Mouse (Mus musculus): ENCODE results near the gene Trim80.
"Not testable (repeated sequence)": the region's sequence is repeated elsewhere in the genome, so short reads cannot be mapped to it uniquely, and the experiment has no call there.

Trim80 gene

GRCm38 (mm10) chr11:115427482-115428331, 12.6 kb upstream of the Trim80 start:
- DNase-seq (ENCODE audit: low read depth, low spot score): peak; percentile 80

- no peak for DNase-seq (ENCODE audit: low read depth, low spot score)
Measured at GRCm38 (mm10) chr11:115429307-115429706, 11.0 kb upstream of the Trim80 start.

DNA sequence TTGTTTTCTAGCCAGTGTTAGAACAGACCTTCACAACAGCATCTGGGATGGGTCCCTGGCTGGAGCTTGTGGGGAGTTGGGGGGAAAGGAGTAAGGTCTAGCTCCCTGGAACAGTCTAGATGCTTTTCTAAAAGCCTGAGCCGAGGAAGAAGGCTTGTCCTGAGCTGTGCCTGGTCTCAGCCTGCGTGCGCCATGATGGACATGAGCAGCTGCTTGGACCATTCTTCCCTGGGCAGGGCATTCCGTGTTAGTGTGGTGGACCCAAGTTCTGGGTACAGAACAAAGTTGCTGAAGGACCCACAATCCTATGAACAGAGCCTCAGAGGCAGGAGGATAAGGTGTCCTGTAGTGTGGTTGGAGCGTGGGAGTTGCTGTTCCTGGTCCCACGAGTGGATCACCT, 9.8 kb upstream of the Trim80 start:
- DNase-seq (ENCODE audit: low read depth, low spot score): no peak

- DNase-seq (ENCODE audit: low read depth, low spot score): no peak
Measured at GRCm38 (mm10) chr11:115432814-115433213, 7.5 kb upstream of the Trim80 start.

DNA sequence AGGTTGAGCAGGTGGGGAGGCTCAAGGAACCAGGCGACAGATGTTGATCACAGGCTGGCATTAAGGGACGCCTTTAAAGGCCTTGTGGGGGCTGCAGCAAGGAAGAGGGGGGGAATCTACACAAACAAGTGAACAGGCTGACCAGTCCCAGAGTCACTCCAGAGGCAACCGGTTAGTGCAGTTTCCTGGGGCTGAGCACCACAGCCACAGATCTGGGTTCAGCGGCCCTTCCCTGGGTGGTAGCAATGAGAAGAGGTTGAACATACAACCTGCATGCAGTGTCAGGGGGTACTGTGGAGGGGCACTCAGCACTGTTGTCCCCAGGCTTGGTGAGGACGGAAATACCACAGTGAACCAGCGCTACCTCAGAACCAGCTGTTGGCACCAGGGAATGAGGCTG, 7.0 kb upstream of the Trim80 start:
- no peak for DNase-seq (ENCODE audit: low read depth, low spot score)

GRCm38 (mm10) chr11:115435596-115436337, 4.6 kb upstream of the Trim80 start:
- DNase-seq (ENCODE audit: low read depth, low spot score): no peak

- no peak for DNase-seq (ENCODE audit: low read depth, low spot score)
Measured at GRCm38 (mm10) chr11:115437571-115438122, 2.7 kb upstream of the Trim80 start.

GRCm38 (mm10) chr11:115439326-115439725, 1.0 kb upstream of the Trim80 start:
- DNase-seq (ENCODE audit: low read depth, low spot score): no peak

DNA sequence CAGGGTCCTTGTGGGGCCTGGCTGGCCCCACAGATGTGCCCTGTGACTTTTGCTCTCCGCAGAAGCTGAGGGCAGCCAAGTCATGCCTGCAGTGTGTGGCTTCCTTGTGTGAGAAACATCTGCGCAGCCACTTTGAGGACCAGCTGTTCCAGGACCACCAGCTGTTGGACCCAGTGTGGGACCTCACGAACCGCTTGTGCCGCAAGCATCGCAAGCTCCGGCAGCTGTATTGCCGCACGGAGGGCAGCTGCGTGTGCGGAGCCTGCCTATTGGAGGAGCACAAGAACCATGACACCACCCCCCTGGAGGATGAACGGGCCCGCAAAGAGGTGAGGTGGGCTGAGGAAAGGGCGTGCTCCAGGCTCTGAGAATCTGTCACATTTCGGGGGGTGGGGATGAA, 1.1 kb downstream of the Trim80 start:
- DNase-seq (ENCODE audit: low read depth, low spot score): no peak

- no peak for DNase-seq (ENCODE audit: low read depth, low spot score)
Measured at GRCm38 (mm10) chr11:115446906-115447305, 6.6 kb downstream of the Trim80 start.

GRCm38 (mm10) chr11:115447321-115447885, 7.1 kb downstream of the Trim80 start:
- DNase-seq (ENCODE audit: low read depth, low spot score): no peak

- no peak for DNase-seq (ENCODE audit: low read depth, low spot score)
Measured at GRCm38 (mm10) chr11:115448075-115448474, 7.7 kb downstream of the Trim80 start.

DNA sequence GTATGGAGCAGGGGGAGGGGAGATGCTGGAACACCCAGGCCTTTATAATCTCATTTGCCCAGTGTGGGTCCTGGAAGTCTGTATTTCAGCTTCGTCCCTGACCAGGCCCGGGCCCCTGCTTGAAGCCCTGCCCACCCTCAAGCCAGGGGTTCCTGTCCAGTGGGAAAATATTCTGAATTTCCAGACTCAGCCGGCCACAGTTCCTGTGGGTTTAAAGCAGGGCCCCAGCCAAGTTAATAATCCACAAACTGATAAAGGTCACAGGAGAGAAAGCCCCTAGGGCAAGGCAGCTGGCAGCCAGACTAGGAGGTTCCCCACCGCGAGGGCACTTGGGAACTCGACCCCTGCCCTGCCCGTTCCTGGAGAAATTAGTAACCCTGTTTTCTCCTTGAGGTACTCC, 8.7 kb downstream of the Trim80 start:
- no peak for DNase-seq (ENCODE audit: low read depth, low spot score)

GRCm38 (mm10) chr11:115450176-115450575, 9.8 kb downstream of the Trim80 start:
- DNase-seq (ENCODE audit: low read depth, low spot score): no peak

DNA sequence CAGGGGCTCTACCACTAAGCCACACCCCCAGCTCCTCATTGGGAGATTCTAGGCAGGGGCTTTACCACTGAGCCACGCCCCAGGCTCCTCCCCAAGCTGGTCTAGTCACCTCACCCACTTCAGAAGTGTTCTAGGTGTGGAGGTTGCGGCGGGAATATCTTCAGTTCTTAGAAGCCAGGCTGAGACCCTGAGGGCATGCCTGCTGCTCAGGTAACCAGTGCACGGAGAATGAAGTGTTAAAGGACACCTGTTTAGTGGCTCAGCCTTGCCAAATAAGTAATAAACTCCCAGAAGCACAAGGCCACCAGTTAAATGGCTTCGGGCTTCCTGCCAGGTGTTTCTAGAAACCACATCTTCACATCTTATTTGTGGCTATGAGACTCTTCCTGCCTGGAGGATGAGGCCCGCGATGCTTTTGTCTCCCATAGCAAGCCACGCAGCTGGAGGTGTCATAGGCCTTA, 11.5 kb downstream of the Trim80 start:
- no peak for DNase-seq (ENCODE audit: low read depth, low spot score)

DNA sequence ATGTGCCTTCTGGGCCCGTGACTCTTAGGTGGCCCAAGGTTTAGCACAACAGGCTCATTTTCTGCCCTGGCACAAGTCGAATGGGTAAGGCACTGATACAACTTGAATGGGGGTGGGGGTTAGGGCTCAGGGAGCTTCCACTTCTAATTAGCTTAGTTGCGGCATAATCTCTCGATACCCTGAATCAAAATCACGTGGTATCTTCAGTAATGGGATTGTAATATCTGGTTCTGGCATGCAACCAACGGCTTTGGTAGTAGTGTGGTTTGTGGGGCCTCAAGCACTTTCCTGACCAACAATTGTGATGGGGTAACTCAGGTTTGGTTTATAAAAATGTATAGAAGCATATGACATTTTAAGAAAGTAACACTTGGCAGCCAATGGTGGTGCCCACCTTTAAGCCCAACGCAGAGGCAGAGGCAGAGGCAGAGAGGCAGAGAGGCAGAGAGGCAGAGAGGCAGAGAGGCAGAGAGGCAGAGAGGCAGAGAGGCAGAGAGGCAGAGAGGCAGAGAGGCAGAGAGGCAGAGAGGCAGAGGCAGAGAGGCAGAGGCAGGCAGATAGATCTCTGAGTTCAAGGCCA, 12.0 kb downstream of the Trim80 start:
- no peak for DNase-seq (ENCODE audit: low read depth, low spot score)

GRCm38 (mm10) chr11:115453306-115453705, 13.0 kb downstream of the Trim80 start:
- DNase-seq (ENCODE audit: low read depth, low spot score): no peak

DNA sequence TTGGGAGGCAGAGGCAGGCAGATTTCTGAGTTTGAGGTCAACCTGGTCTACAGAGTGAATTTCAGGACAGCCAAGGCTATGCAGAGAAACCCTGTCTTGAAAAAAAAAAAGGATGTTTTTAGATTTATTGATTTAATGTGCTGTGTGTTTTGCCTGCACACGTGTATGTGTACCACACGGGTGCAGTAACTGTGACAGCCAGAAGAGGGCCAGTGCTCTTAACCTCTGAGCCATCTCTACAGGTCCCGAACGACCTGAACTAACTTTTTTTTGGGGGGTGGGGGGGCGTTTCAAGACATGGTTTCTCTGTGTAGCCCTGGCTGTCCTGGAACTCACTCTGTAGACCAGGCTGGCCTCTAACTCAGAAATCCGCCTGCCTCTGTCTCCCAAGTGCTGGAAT, 14.5 kb downstream of the Trim80 start:
- DNase-seq (ENCODE audit: low read depth, low spot score): not testable (repeated sequence)

DNA sequence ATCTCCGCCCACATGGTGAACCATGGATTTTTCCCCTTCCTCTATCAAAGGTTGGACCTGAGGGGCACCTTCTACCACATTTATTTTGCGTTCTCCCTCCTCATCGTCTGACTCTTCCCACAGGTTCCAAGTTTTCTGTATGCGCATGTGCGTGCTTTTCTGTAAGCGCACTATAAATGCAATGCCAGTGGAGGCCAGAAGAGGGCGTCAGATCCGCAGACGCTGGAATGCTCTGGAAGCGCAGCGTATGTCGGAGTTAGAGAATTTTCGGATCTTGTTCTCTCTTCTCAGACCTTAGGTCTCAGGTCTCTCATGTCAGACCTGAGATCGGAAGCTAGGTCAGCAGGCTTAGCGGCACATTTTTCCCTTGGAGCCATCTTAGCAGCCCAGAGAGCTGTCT, 15.3 kb downstream of the Trim80 start:
- DNase-seq (ENCODE audit: low read depth, low spot score): no peak

DNA sequence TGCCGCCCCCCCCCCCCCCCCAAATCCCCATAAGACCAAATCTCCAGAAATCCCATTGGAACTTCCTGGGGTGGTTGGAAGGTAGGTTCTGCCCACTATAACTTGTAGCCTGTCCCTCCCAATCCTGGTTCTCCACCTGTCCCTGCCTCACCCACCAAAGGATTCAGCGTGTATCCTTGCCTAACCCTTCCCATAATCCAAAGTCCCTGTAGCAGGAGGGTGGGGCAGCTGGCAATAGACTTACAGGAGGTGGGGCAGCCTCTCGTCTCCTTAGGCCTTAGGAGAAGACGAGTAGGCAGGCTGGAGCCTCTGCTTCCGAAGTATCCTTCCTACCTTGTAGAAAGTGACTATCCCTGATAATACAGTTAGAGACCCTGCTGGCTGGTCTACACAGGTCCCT, 15.8 kb downstream of the Trim80 start:
- no peak for DNase-seq (ENCODE audit: low read depth, low spot score)

GRCm38 (mm10) chr11:115457405-115457804, 17.1 kb downstream of the Trim80 start:
- no peak for DNase-seq (ENCODE audit: low read depth, low spot score)

DNA sequence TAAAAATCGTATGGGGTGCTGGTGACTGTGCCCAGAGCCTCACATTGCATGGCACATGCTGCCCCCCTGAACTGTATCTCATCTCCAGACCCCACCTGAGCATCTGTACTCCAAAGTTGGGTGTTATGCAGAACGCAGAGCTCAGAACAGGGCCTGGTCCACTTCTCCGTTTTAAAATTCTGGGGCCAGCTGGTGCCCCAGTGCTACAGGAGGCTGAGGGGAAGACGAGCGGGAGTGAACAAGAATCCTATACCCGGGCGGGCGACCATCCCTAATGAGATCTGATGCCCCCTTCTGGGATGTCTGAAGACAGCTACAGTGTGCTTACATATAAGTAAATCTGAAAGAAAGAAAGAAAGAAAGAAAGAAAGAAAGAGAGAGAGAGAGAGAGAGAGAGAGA, 20.6 kb downstream of the Trim80 start:
- no peak for DNase-seq (ENCODE audit: low read depth, low spot score)
